Comparison of ENCODE assay signal across 24 mouse cellular contexts in the genomic region with DNA sequence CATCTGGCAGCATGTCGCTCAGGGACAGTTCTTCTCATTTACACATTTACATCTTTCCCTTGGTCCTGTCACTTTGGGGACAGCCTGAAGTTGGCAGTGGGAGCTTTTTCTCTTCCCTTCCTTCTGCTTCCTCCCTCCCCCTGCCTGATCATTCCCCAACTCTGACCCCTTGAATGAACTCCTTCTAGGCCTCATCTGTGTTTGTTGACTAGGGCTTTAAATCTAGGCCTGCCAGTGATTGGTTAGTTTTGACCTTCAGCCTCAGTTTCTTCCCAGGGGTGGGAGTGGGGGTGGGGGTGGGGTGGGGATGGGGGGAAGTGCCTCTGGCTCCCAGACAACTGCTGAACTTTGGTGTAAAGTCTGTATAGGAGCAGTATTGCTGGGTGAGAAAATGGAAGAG.
DNase-seq lines count a peak whose midpoint lies in the region; ATAC-seq and TF ChIP-seq lines count a peak whose summit lies in the region.
"Had no signal": no experiment of that assay in that cellular context is flagged by ENCODE, and none has a peak within 500 bp of the region (broad histone marks: within the 10 kb centered on the region; RNA-seq: fewer than 3 reads in every experiment).

No protein-coding gene starts in this region.

- no peaks in the 10 kb centered on the region for H3K9me3 ChIP-seq in heart, embryonic 13.5 days
- no peaks in the 10 kb centered on the region for H3K9me3 ChIP-seq in intestine, embryonic 14.5 days (ENCODE audit: control insufficient read depth, low read length)
- no peaks in the 10 kb centered on the region for H3K9me3 ChIP-seq in intestine, postnatal 0 days (ENCODE audit: control insufficient read depth)
- H3K9me3 ChIP-seq in intestine, embryonic 16.5 days (ENCODE audit: control insufficient read depth, low read length), result no peaks in the 10 kb centered on the region
- H3K9me3 ChIP-seq: embryonic facial prominence, embryonic 12.5 days; forebrain, embryonic 15.5 days; G1E; hindbrain, embryonic 12.5 days had no signal

- H3K9ac ChIP-seq in heart, embryonic 13.5 days, result no peak overlapping the region
- H3K9ac ChIP-seq in intestine, embryonic 14.5 days (ENCODE audit: low read length), result no peak overlapping the region
- no peak overlapping the region for H3K9ac ChIP-seq in intestine, postnatal 0 days (ENCODE audit: low read depth, low read length)
- no peak overlapping the region for H3K9ac ChIP-seq in intestine, embryonic 16.5 days (ENCODE audit: low read depth, low read length)
- H3K9ac ChIP-seq: embryonic facial prominence, embryonic 12.5 days; forebrain, embryonic 15.5 days; hindbrain, embryonic 12.5 days had no signal

- peak; percentile 6 for DNase-seq in embryo, embryonic 10.5 days (ENCODE audit: low spot score)
- DNase-seq in embryo, embryonic 11 days, result no peak
- no peak for DNase-seq in heart, adult 9 months (ENCODE audit: low spot score in 2 of 2)
- DNase-seq in intestine, embryonic 14.5 days (ENCODE audit: low spot score), result no peak
- no peak for DNase-seq in frontal cortex, postnatal 10 days (ENCODE audit: low spot score in 2 of 2)
- DNase-seq: adrenal gland, adult 8-10 months; adrenal gland, postnatal 36 days; B cell, adult 2 months; cerebellum, adult 8-10 months; cerebellum, postnatal 14 days; gastrocnemius, postnatal 10 days; heart, postnatal 4 days; kidney, adult 8-10 months had no signal

- H3K27me3 ChIP-seq in heart, embryonic 13.5 days (replicated peaks), result no peaks in the 10 kb centered on the region
- no peaks in the 10 kb centered on the region for H3K27me3 ChIP-seq in intestine, embryonic 14.5 days (replicated peaks; ENCODE audit: control insufficient read depth, insufficient read depth, low read length)
- no peaks in the 10 kb centered on the region for H3K27me3 ChIP-seq in intestine, postnatal 0 days (replicated peaks; ENCODE audit: control insufficient read depth, insufficient read depth, low read length)
- H3K27me3 ChIP-seq in intestine, embryonic 16.5 days (replicated peaks; ENCODE audit: control insufficient read depth, insufficient read depth, low read length), result no peaks in the 10 kb centered on the region
- H3K27me3 ChIP-seq: embryonic facial prominence, embryonic 12.5 days; forebrain, embryonic 15.5 days; hindbrain, embryonic 12.5 days had no signal

- no peak overlapping the region for H3K4me2 ChIP-seq in heart, embryonic 13.5 days
- H3K4me2 ChIP-seq in intestine, embryonic 14.5 days (ENCODE audit: low read length), result no peak overlapping the region
- no peak overlapping the region for H3K4me2 ChIP-seq in intestine, postnatal 0 days (replicated peaks; ENCODE audit: low read depth)
- no peak overlapping the region for H3K4me2 ChIP-seq in intestine, embryonic 16.5 days (ENCODE audit: low read depth, low read length)
- H3K4me2 ChIP-seq: embryonic facial prominence, embryonic 12.5 days; forebrain, embryonic 15.5 days; heart, embryonic 11.5 days; hindbrain, embryonic 12.5 days had no signal

- peak overlapping the region; percentile 58 for H3K27ac ChIP-seq in heart, embryonic 13.5 days (replicated peaks)
- no peak overlapping the region for H3K27ac ChIP-seq in intestine, embryonic 14.5 days (ENCODE audit: low read depth)
- no peak overlapping the region for H3K27ac ChIP-seq in intestine, postnatal 0 days (ENCODE audit: low read depth, low read length)
- H3K27ac ChIP-seq in intestine, embryonic 16.5 days (ENCODE audit: low read length), result no peak overlapping the region
- H3K27ac ChIP-seq: embryonic facial prominence, embryonic 12.5 days; forebrain, embryonic 15.5 days; hindbrain, embryonic 12.5 days had no signal

- H3K4me3 ChIP-seq in heart, embryonic 13.5 days, result no peak overlapping the region
- H3K4me3 ChIP-seq in intestine, embryonic 14.5 days (ENCODE audit: low read depth, low read length), result no peak overlapping the region
- H3K4me3 ChIP-seq in intestine, postnatal 0 days (ENCODE audit: low read depth, low read length), result no peak overlapping the region
- no peak overlapping the region for H3K4me3 ChIP-seq in intestine, embryonic 16.5 days (ENCODE audit: low read length)
- H3K4me3 ChIP-seq: embryonic facial prominence, embryonic 12.5 days; forebrain, embryonic 15.5 days; hindbrain, embryonic 12.5 days had no signal

- peaks cover 48% of the 10 kb centered on the region for H3K36me3 ChIP-seq in heart, embryonic 13.5 days
- no peaks in the 10 kb centered on the region; the same call in 1 of the 2 replicates for H3K36me3 ChIP-seq in intestine, embryonic 14.5 days (ENCODE audit: control insufficient read depth, insufficient read depth, low read length)
- H3K36me3 ChIP-seq in intestine, postnatal 0 days (ENCODE audit: control insufficient read depth, insufficient read depth), result no peaks in the 10 kb centered on the region
- no peaks in the 10 kb centered on the region for H3K36me3 ChIP-seq in intestine, embryonic 16.5 days (ENCODE audit: control insufficient read depth, insufficient read depth, low read length)
- H3K36me3 ChIP-seq: forebrain, embryonic 15.5 days; G1E had no signal

- no peak for TF ChIP-seq CTCF in intestine, postnatal 0 days (IDR thresholded peaks at IDR 0.05; ENCODE audit: low read depth)

- ATAC-seq in heart, embryonic 13.5 days (ENCODE audit: extremely low read depth, insufficient number of reproducible peaks, low FRiP score, low TSS enrichment), result no peak
- ATAC-seq in intestine, embryonic 14.5 days (replicated peaks; ENCODE audit: low FRiP score, low TSS enrichment, low read depth), result 0 out of 2 replicates have a peak, but pooled peaks have one; percentile 8
- ATAC-seq in intestine, postnatal 0 days, result no peak
- ATAC-seq in intestine, embryonic 16.5 days, result peak; percentile 62; the same call in 1 of the 2 replicates
- ATAC-seq: CD4-positive, CD25-positive, alpha-beta regulatory T cell, adult 4 months; forebrain, embryonic 15.5 days; hindbrain, embryonic 16.5 days; inflammation-experienced regulatory T-cells, adult 6 months had no signal

- WGBS in heart, embryonic 13.5 days, result 56% methylated on average over 1 of the region's 1 CpGs
- 73% methylated on average over 1 of the region's 1 CpGs for WGBS in intestine, embryonic 14.5 days
- 54% methylated on average over 1 of the region's 1 CpGs for WGBS in intestine, postnatal 0 days
- WGBS in intestine, embryonic 16.5 days, result 57% methylated on average over 1 of the region's 1 CpGs

- H3K4me1 ChIP-seq in heart, embryonic 13.5 days, result peaks cover 56% of the 10 kb centered on the region
- H3K4me1 ChIP-seq in intestine, embryonic 14.5 days (replicated peaks; ENCODE audit: control insufficient read depth, insufficient read depth, low read length), result no peaks in the 10 kb centered on the region
- H3K4me1 ChIP-seq in intestine, postnatal 0 days (replicated peaks; ENCODE audit: control insufficient read depth, insufficient read depth, low read length), result no peaks in the 10 kb centered on the region
- no peaks in the 10 kb centered on the region for H3K4me1 ChIP-seq in intestine, embryonic 16.5 days (ENCODE audit: control insufficient read depth, insufficient read depth, low read length)
- H3K4me1 ChIP-seq: hindbrain, embryonic 12.5 days had no signal

Comparison
In these comparisons a context has a peak if more than half of its experiments do, and no peak if none do; other contexts are left out.
1. ATAC-seq: peak in intestine, embryonic 14.5 days (single experiment) and intestine, embryonic 16.5 days (single experiment); none in heart, embryonic 13.5 days (single experiment) and intestine, postnatal 0 days (single experiment).